Mouse (Mus musculus) monocyte, adult 2 months (primary cell): ENCODE results near the gene Tnfrsf19.

Experiments
- DNase-seq, 2 experiments: peaks; one replicate each; pipeline ENCODE4 v3.0.0; 2022; ENCODE audit warnings: low spot score in 2 of 2, low read depth in 1 of 2

Tnfrsf19 gene

DNA sequence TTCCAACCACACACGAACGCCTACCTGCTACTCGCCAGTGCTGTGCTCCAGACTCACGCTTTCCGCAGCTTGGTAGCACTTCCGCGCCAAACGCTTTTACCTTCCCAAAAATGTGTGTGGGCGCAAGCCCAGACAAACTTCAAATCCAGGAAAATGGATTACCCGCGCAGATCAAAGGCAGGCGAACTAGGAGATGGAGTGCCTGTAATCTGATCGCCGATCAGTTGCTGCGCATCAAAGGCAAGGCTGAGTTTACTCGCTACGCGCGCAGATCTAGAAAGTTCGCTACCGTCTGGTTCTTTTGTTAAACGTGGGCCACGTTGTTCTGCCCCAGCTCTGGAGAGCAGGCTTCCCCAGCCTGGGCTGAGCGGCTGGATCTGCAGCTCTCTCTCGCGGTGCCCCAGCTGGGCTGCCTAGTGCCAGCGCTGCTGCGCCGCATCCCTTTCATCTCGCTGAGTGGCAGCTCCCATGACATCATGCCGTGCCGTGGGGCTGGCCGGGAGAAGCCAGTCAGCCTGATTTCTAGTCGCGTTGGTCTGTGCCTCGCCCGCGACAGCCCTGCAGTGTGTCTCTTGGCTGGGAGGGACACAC lies at the start of gene Tnfrsf19:
TSS of gene Tnfrsf19 (minus strand) at position 400 of the 591 bp plus-strand sequence.
- peak in 1 of 2 experiments; percentile 11 for DNase-seq

DNA sequence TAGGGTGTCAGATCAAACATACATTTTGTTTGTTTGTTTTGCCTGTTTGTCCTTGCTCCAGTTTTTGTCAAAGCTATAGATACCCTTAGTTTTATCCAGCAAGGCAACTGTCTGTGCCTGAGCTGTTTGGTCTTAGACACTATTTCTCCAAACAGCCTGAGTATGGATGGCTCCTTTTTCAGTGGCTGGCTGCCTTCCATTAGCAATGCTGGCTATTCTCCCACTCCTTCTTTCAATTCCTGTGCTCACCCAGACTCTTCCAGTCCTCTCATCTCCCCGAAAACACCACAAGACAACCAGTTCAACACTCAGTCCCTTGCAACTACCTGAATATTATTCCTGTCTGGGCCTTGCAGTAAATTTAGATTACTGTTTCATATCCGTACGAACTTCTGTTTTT lies 45.8 kb upstream of the Tnfrsf19 start:
- DNase-seq = no peak

DNA sequence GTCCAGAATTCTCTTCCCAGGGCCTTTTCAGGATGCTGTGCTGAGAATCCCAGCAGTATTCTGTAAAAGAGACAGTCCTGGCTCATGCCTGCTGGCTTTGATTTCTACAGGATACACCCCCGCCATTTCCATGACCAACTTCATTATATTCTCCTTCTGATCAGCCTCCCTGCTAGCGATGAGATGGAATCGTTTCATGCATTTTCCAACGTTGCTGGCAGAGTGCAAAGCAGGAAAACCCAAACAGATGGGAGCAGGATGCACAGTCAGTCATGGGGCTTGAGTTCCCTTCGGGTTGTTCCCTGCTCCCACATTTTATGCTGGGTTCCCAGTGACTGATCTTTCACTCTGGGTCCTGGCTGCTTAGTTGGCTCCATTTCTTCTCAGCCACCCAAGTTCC lies 44.7 kb upstream of the Tnfrsf19 start:
- no peak for DNase-seq

- no peak for DNase-seq
These were observed 41.9 kb upstream of the Tnfrsf19 start for GRCm38 (mm10) chr14:61088187-61088586.

GRCm38 (mm10) chr14:61085325-61085724 lies 39.0 kb upstream of the Tnfrsf19 start:
- no peak for DNase-seq

- no peak for DNase-seq
These were observed 23.3 kb upstream of the Tnfrsf19 start for GRCm38 (mm10) chr14:61069555-61069954.

- DNase-seq = no peak
These were observed 15.4 kb upstream of the Tnfrsf19 start for GRCm38 (mm10) chr14:61061729-61062128.

GRCm38 (mm10) chr14:61059316-61059945 lies 13.1 kb upstream of the Tnfrsf19 start:
- DNase-seq = no peak

GRCm38 (mm10) chr14:61056962-61057361 lies 10.7 kb upstream of the Tnfrsf19 start:
- DNase-seq = no peak

- no peak for DNase-seq
These were observed 10.2 kb upstream of the Tnfrsf19 start for GRCm38 (mm10) chr14:61056445-61056844.

DNA sequence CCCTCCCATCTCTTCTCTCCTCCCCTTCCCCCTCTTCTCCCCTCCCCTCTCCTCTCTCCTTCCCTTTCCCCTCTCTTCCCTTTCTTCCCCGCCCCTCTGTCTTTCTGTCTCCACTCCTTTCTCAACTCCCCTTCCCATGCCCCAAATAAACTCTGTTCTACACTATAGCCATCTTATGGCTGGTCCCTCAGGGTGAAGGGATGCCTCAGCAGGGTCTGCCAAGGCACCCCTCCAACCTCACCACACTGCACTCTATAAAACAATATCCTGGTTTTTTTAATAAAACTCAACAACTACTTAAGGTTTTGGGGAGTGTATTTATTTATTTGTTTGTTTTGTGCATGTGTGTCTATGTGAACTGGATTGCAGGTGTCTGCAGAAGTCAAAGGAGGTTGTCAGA lies 9.6 kb upstream of the Tnfrsf19 start:
- DNase-seq = no peak

DNA sequence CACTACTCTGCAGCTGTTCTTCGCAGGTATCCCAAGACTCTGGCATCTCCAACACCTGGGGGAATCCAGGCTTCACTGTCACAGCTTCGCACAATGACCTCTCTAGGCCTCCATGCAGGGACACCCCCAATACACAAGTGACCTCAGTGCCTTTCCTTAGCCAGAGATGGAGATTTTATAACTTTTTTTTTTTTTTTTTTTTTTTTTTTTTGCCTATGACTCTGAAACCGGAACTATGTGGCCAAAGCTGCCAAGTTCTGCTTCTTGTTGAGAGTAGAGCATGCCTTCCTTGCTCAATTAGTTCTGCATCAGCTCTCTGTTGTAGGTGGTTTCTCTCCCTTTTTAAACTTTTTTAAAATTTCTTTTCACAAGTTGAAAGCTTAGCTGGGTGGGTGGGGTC lies 5.9 kb upstream of the Tnfrsf19 start:
- no peak for DNase-seq

GRCm38 (mm10) chr14:61045446-61046090 lies 722 bp downstream of the Tnfrsf19 start:
- no peak for DNase-seq

DNA sequence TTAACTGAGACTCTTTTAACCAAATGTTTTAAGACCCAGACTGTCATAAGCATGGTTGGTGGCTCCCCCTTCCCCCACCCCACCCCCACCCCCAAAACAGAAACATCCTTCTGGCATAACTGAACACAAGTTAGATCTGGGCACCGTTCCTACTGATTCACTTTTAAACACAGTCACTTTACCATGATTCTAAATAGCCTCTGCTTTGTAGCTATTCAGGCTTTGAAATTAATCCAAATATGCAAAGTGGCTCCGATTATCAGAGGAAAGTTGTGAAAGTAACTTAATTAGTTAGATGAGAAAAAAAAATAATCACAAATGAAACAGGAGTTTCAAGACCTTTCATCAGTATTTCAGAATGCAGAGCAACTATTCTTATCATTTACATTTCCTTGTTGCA lies 2.0 kb downstream of the Tnfrsf19 start:
- no peak for DNase-seq

DNA sequence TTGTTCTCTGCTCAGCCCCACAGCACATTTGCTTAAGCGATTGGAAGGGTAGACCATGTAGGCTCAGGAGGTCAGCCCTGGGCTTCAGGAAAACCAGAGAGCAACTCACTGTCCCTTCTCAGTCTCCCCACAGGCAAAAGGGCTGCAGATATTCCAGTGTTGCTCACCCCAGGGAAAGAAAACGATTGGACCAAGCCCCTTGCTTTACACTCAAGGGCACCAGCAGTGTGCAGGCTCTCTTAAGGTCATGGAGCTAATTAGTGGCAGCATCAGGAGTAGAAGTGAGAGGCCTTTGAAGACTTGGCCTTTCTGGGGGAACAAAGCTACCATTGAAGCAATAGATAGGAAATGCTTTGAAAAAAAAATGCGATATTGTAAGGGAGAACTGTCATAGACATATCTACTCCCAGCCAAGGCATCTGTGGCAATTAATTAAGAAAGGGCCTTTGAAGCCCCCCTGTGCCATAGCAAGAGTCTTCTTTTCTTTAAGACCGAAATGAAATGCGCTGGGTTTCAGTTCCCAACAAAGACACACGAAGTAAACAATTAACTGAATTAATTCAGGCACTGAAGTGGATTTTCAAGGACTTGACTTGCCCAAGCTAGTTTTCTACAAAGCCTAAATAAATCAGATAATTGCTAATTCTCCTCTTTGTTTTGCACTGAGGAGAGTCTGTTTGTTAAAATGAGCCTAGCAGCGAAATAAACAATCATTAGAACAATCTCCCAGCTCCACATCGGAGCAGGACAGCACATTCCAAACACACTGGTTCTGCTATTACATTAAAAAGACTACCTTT lies 2.6 kb downstream of the Tnfrsf19 start:
- no peak for DNase-seq

- no peak for DNase-seq
These were observed 4.0 kb downstream of the Tnfrsf19 start for GRCm38 (mm10) chr14:61042291-61042690.

DNA sequence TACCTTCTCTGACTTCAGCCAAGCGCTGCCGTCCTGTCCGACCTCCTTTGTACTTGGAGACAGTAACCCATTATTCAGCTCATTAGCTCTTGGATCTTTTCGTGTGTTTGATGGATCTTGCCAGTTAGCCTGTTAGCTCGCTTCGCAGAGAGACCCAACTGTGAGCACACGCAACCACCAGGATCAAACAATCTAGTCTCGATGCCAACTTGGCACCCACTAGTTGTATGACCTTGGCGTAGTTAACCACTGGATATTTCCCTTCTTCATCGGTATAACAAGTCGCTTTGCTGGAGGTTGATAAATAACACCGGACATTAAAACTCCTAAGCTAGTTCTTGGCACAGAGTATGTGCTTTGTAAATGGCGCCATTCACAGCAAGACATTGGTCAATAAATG lies 6.1 kb downstream of the Tnfrsf19 start:
- DNase-seq = no peak

DNA sequence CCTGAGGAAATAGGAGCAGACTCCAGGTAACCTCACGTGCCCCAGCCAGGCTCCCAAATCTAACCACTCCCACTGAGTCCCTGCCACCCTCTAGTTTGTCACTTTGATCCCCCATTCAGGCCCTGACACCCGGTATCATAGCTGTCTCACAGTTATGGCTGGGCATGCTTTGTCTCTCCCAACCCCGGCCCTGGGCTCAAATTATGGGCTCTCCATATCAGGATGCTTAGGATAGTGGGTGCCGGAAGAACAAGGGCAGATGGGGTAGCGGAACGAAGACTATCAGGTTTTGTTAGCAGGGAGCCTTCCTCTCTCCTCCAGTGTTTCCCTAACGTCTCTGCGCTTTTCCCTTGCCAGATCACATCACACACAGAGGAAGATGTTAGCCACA lies 8.2 kb downstream of the Tnfrsf19 start:
- no peak for DNase-seq

DNA sequence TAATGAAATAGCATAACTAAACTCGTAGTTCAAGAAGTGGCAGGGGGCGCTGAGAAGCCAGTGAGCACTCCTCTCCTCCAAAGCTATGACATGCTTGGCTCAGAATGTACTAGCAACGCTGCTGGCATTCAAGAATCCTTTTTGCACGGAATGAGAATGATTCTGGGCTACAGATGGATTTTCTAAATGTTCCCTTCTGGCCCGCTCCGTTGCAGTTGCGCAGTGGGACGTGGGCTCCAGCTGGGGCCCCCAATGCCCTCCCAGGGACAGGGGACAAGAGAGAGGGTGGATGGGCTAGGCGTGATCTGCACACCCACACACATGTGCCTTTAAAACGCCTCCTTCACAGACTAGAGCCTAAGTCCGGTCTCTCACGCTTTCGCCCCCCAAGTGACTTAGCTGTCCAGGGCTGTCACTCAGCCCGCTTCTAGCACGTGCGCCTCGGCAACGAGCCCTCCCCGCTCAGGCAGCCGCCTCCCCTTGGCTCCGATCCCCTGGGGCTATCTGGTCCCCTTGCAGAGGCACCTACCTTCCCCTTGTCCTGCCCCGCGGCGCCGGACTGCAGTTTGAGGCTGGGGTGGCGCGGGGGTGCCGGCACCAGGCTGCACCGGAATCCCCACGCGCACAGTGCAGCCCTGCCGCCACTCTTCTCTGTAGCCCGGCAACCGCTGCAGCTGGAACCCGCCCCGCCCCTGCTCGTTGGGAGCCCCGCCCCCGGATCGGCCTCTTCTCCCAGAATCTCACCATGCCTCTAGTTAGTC lies 8.8 kb downstream of the Tnfrsf19 start:
- DNase-seq = no peak

DNA sequence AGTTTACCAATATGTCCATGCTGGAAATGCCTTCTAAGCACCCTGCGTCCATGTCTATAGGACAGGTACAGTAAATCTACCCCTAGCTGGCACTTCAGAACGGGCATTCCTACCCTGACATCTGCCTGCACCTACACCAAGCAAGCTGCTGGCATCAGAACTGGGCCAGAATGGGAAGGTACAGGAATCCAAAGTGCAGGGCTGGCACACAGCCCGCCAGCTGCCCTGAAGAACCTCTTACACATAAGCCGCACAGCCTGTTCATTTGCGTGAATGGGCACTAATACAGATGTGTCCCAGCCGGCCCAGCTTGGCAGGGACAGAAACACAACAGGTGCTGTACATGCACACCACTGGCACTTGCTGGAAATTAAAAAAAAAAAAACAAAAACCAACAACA lies 15.9 kb downstream of the Tnfrsf19 start:
- DNase-seq = no peak

DNA sequence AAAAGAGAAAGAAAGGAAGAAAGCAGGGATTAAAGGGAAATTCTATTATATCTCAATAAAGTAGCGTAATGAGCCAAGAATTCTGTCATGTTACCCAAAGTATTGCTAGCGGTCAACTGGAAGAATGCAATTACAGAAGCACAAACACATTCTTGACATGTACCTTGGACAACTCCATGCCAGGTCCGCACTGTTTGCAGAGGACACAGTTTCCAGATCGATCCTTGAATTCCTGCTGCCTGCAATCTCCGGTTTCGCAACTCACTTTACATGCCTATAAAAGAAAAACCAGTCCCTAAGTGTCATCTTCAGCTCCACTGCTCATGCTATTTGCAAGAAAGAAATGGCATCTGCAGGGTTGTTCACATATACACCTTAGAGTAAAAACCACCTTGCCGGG lies 22.3 kb downstream of the Tnfrsf19 start:
- no peak for DNase-seq
